Mouse (Mus musculus) activated CD4-positive, CD25-positive, alpha-beta regulatory T cell, adult 9 weeks (primary cell): ENCODE data around the gene Phf10. TPM values are rescaled to one million over a fixed set of nuclear protein-coding genes. Genes with fewer than 3 reads are reported as not detected.

Experiments used
- polyA plus RNA-seq: library from polyadenylated mRNA; unstranded; fragments of 100-300 nt; shearing (Covaris generic); gene quantifications from one replicate; pipeline ENCODE4 v1.2.1, GENCODE M21; 2017

Gene Phf10
- 6.5 TPM for polyA plus RNA-seq

GRCm38 (mm10) chr17:14960951-14961556 lies at the start of gene Phf10:
Gene Phf10, minus strand, starts transcription at chr17:14961273.

GRCm38 (mm10) chr17:15009706-15010413 lies 48.8 kb upstream of the Phf10 start, which contains the start of gene Gm3435:
Gene Gm3435, plus strand, starts transcription at chr17:15010176.

GRCm38 (mm10) chr17:14978362-14979038 lies 17.4 kb upstream of the Phf10 start, which contains the start of the genes 9030025P20Rik and Gm3417:
Gene 9030025P20Rik, plus strand, starts transcription at chr17:14978468.
Gene Gm3417, minus strand, starts transcription at chr17:14978790.

GRCm38 (mm10) chr17:14943009-14943728 lies 17.9 kb downstream of the Phf10 start, which contains the start of the genes Wdr27 and 1600012H06Rik:
Gene Wdr27, minus strand, starts transcription at chr17:14943158.
Gene 1600012H06Rik, plus strand, starts transcription at chr17:14943184.

Other genes starting within 250 kb of the Phf10 start
- 0.28 TPM for gene Wdr27, start 18.1 kb downstream of the Phf10 start, polyA plus RNA-seq
- gene 1600012H06Rik, start 18.1 kb downstream of the Phf10 start, polyA plus RNA-seq, result 38.4 TPM
- gene 9030025P20Rik, start 17.2 kb upstream of the Phf10 start, polyA plus RNA-seq, result 21.7 TPM
- not detected for gene Gm3417, start 17.5 kb upstream of the Phf10 start, polyA plus RNA-seq
- 10.1 TPM for gene Gm3435, start 48.9 kb upstream of the Phf10 start, polyA plus RNA-seq
- gene Ermard, start 79.9 kb upstream of the Phf10 start, polyA plus RNA-seq, result 161 TPM
- gene Tcte3, start 80.2 kb upstream of the Phf10 start, polyA plus RNA-seq, result 0.66 TPM
- 1.6 TPM for gene Gm3448, start 80.3 kb upstream of the Phf10 start, polyA plus RNA-seq